Mouse (Mus musculus): ENCODE measurements at regions not wholly inside any gene's neighbourhood (a gene's known extent, or its start where the extent isn't known, plus 50 kb on each side); places are given as distances from the start of the nearest gene placed in this dataset.

DNA sequence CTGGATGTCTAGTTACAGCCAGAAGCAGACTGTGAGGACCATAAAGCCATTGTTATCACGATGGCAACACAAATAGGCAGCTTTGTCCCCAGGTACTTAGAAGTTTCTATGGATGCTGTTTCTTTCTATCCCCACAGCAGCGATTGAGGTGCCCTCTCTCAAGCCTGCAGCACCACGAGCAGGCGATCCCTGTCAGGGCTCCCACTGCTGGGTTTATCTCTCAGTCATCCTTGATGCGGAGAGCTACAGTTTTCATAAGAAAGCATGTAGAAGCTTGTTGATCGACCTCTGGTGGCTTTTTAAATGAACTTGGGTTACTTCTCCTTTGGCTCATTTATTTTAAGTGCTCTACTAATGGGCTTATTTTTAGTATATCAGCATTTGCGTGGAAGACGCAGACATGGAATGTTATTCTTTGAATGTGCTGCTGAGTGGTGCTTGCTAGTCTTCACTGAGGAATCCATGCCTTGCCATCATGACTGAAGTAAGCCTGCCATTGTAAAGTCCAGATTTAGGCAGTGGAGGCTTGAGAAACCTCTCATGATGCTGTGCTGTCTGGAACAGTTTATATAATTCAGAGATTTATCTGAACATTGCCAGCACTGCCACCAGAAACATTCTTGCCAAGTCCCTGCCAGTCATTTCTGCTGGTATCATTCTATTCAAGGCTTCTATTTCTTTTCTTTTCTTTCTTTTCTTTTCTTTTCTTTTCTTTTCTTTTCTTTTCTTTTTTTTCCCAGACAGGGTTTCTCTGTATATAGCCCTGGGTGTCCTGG, 161.0 kb downstream of the Cxcl12 start:
- Histone ChIP-seq H3K27ac (ENCODE audit: insufficient read depth, low read depth) (no peak overlapping the region), H3K4me3 (replicated peaks in 1 of 3; ENCODE audit: low read depth in 2 of 3, low read length in 2 of 3, poor library complexity in 1 of 3) (no peak overlapping the region), H3K36me3 (replicated peaks in 1 of 2; ENCODE audit: control insufficient read depth in 1 of 2, insufficient read depth in 1 of 2, low read length in 1 of 2) (no peaks in the 10 kb centered on the region), H3K9me3 (replicated peaks; ENCODE audit: low read length) (no peaks in the 10 kb centered on the region), H3K9ac (ENCODE audit: insufficient read depth, low read depth) (no peak overlapping the region), H3K27me3 (replicated peaks) (peaks cover 25% of the 10 kb centered on the region), H3K79me2 (replicated peaks; ENCODE audit: control insufficient read depth, extremely low read depth, insufficient read depth, poor library complexity, severe bottlenecking) (no peaks in the 10 kb centered on the region), H3K4me1 (ENCODE audit: control insufficient read depth in 1 of 2, insufficient read depth in 2 of 2) (no peaks in the 10 kb centered on the region), H3K4me2 (ENCODE audit: insufficient read depth, low read depth, poor library complexity, severe bottlenecking) (no peak overlapping the region)
- in situ Hi-C loops (cut with MboI; ENCODE audit: low pct_ligation_motif_present, low pct_unique_long_range_greater_than_20kb, low sequenced_read_pairs) (no loop called here), dilution Hi-C loops (cut with MboI; ENCODE audit: extremely low pct_ligation_motif_present, extremely low pct_unique_long_range_greater_than_20kb, low sequenced_read_pairs) (no loop called here)
- DNase-seq (ENCODE audit: extremely low read depth): no peak
- TF ChIP-seq RCOR1 (conservative IDR thresholded peaks at IDR 0.05; ENCODE audit: low read depth, low read length): no peak
- TF ChIP-seq ZMIZ1 (IDR thresholded peaks at IDR 0.05; ENCODE audit: low read depth, low read length): no peak
- no peak for TF ChIP-seq E2F4 (IDR thresholded peaks at IDR 0.05; ENCODE audit: insufficient replicate concordance, low read depth, low read length)
- no peak for TF ChIP-seq ELF1 (IDR thresholded peaks at IDR 0.05; ENCODE audit: low read depth, low read length)
- TF ChIP-seq JUND (conservative IDR thresholded peaks at IDR 0.05; ENCODE audit: low read depth, low read length): no peak

DNA sequence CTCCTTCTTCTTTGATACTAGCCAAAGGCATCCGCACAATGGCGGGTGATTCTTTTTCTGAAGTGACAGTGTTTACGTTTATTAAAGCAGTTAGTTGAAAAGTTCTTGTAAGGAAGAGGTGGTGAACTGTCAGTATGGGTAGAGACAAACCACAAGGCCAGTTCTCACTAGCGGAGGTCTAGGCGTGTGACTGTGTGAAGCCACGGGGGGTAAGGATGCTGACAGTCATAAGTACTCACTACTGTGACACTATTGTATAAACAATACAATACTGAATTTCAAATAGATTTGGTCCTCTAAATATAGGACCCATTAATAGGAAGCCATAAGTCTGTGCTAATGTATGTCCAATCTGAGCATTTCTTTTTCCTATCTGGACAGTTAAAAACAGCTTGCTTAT, 161.9 kb downstream of the Cxcl12 start:
- H3K36me3 ChIP-seq (replicated peaks in 1 of 2; ENCODE audit: control insufficient read depth in 1 of 2, insufficient read depth in 1 of 2, low read length in 1 of 2): no peaks in the 10 kb centered on the region
- H3K4me1 ChIP-seq (ENCODE audit: control insufficient read depth in 1 of 2, insufficient read depth in 2 of 2): no peaks in the 10 kb centered on the region
- in situ Hi-C loops (cut with MboI; ENCODE audit: low pct_ligation_motif_present, low pct_unique_long_range_greater_than_20kb, low sequenced_read_pairs): no loop called here
- H3K27me3 ChIP-seq (replicated peaks): peaks cover 21% of the 10 kb centered on the region
- dilution Hi-C loops (cut with MboI; ENCODE audit: extremely low pct_ligation_motif_present, extremely low pct_unique_long_range_greater_than_20kb, low sequenced_read_pairs): no loop called here
- H3K27ac ChIP-seq (ENCODE audit: insufficient read depth, low read depth): no peak overlapping the region
- no peak overlapping the region for H3K4me3 ChIP-seq (replicated peaks in 1 of 3; ENCODE audit: low read depth in 2 of 3, low read length in 2 of 3, poor library complexity in 1 of 3)
- H3K9ac ChIP-seq (ENCODE audit: insufficient read depth, low read depth): no peak overlapping the region
- no peak for DNase-seq (ENCODE audit: extremely low read depth)
- no peak overlapping the region for H3K4me2 ChIP-seq (ENCODE audit: insufficient read depth, low read depth, poor library complexity, severe bottlenecking)
- no peak for TF ChIP-seq NELFE (IDR thresholded peaks at IDR 0.05; ENCODE audit: low read depth, low read length)
- no peak for TF ChIP-seq BHLHE40 (IDR thresholded peaks at IDR 0.05; ENCODE audit: low read depth, low read length)
- no peak for TF ChIP-seq CTCF (conservative IDR thresholded peaks at IDR 0.05 in 1 of 2, IDR thresholded peaks at IDR 0.05 in 1 of 2; ENCODE audit: low read depth in 2 of 2, low read length in 2 of 2)
- TF ChIP-seq NRF1 (IDR thresholded peaks at IDR 0.05; ENCODE audit: low read depth, low read length): no peak
- no peak for TF ChIP-seq SIN3A (IDR thresholded peaks at IDR 0.05; ENCODE audit: low read length)
- TF ChIP-seq MAX (IDR thresholded peaks at IDR 0.05; ENCODE audit: low read length): no peak
- no peak for TF ChIP-seq HCFC1 (IDR thresholded peaks at IDR 0.05; ENCODE audit: low read depth, low read length)
- no peak for TF ChIP-seq JUND (conservative IDR thresholded peaks at IDR 0.05; ENCODE audit: low read depth, low read length)
- no peaks in the 10 kb centered on the region for H3K9me3 ChIP-seq (replicated peaks; ENCODE audit: low read length)
- no peaks in the 10 kb centered on the region for H3K79me2 ChIP-seq (replicated peaks; ENCODE audit: control insufficient read depth, extremely low read depth, insufficient read depth, poor library complexity, severe bottlenecking)

DNA sequence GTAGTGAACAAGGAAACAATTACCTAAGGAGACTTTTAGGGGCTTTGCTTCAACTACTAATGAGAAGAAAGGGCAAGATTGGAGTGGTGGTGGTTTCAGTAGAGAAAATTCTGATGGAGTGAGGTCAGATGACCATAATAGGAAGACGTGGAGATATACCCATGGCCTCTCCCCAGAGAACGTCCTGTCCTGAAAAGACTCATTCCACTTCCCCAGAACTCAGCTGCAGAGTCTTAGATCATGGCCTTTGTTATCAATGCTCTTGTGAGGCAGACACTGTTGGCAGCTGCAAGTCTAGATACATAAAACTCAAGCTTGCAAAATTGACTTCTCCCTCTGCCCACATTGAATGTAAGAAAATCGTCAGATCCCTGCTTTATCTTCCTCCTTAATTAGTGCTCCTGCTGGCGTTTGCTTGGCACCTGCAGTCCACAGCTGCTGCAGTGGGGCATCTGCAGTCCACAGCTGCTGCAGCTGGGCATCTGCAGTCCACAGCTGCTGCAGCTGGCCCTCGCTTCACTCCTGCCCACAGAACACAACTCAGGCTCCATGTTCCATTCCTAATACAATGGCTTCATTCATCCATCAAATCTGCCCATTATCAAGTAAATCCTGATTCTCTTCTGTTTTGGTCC, 162.5 kb downstream of the Cxcl12 start:
- H3K36me3 ChIP-seq (replicated peaks in 1 of 2; ENCODE audit: control insufficient read depth in 1 of 2, insufficient read depth in 1 of 2, low read length in 1 of 2): no peaks in the 10 kb centered on the region
- dilution Hi-C loops (cut with MboI; ENCODE audit: extremely low pct_ligation_motif_present, extremely low pct_unique_long_range_greater_than_20kb, low sequenced_read_pairs): no loop called here
- no peaks in the 10 kb centered on the region for H3K4me1 ChIP-seq (ENCODE audit: control insufficient read depth in 1 of 2, insufficient read depth in 2 of 2)
- TF ChIP-seq MXI1 (IDR thresholded peaks at IDR 0.05; ENCODE audit: low read depth, low read length): no peak
- TF ChIP-seq NELFE (IDR thresholded peaks at IDR 0.05; ENCODE audit: low read depth, low read length): no peak
- TF ChIP-seq ETS1 (conservative IDR thresholded peaks at IDR 0.05; ENCODE audit: low read depth, low read length): no peak
- no peak for TF ChIP-seq UBTF (IDR thresholded peaks at IDR 0.05; ENCODE audit: low read depth, low read length)
- TF ChIP-seq POLR2A (IDR thresholded peaks at IDR 0.05; ENCODE audit: low read depth, low read length): no peak
- TF ChIP-seq HCFC1 (IDR thresholded peaks at IDR 0.05; ENCODE audit: low read depth, low read length): no peak
- no peak for TF ChIP-seq ZMIZ1 (IDR thresholded peaks at IDR 0.05; ENCODE audit: low read depth, low read length)
- TF ChIP-seq CHD2 (IDR thresholded peaks at IDR 0.05; ENCODE audit: low read length): no peak
- no peak for TF ChIP-seq SMC3 (IDR thresholded peaks at IDR 0.05; ENCODE audit: low read depth, low read length)
- no peak for TF ChIP-seq CHD1 (IDR thresholded peaks at IDR 0.05; ENCODE audit: low read depth, low read length)
- no peak for TF ChIP-seq PAX5 (IDR thresholded peaks at IDR 0.05; ENCODE audit: low read length)
- no peak for TF ChIP-seq E2F4 (IDR thresholded peaks at IDR 0.05; ENCODE audit: insufficient replicate concordance, low read depth, low read length)
- in situ Hi-C loops (cut with MboI; ENCODE audit: low pct_ligation_motif_present, low pct_unique_long_range_greater_than_20kb, low sequenced_read_pairs): no loop called here
- H3K79me2 ChIP-seq (replicated peaks; ENCODE audit: control insufficient read depth, extremely low read depth, insufficient read depth, poor library complexity, severe bottlenecking): no peaks in the 10 kb centered on the region
- no peaks in the 10 kb centered on the region for H3K9me3 ChIP-seq (replicated peaks; ENCODE audit: low read length)
- peaks cover 19% of the 10 kb centered on the region for H3K27me3 ChIP-seq (replicated peaks)
- no peak for DNase-seq (ENCODE audit: extremely low read depth)
- H3K9ac ChIP-seq (ENCODE audit: insufficient read depth, low read depth): no peak overlapping the region
- H3K4me2 ChIP-seq (ENCODE audit: insufficient read depth, low read depth, poor library complexity, severe bottlenecking): no peak overlapping the region
- no peak overlapping the region for H3K4me3 ChIP-seq (replicated peaks in 1 of 3; ENCODE audit: low read depth in 2 of 3, low read length in 2 of 3, poor library complexity in 1 of 3)
- no peak overlapping the region for H3K27ac ChIP-seq (ENCODE audit: insufficient read depth, low read depth)
